Mouse (Mus musculus) E14TG2a.4 (cell line): Measurements from ENCODE around the gene Rem2.

Source experiments
- CTCF ChIP-seq: conservative IDR thresholded peaks from 2 replicates; pipeline ENCODE4 v1.5.1; 2014; ENCODE audit warnings: low read length
- POU5F1 ChIP-seq: IDR thresholded peaks from 2 replicates; pipeline ENCODE4 v1.6.1; 2014; ENCODE audit warnings: low read length, borderline replicate concordance

DNA sequence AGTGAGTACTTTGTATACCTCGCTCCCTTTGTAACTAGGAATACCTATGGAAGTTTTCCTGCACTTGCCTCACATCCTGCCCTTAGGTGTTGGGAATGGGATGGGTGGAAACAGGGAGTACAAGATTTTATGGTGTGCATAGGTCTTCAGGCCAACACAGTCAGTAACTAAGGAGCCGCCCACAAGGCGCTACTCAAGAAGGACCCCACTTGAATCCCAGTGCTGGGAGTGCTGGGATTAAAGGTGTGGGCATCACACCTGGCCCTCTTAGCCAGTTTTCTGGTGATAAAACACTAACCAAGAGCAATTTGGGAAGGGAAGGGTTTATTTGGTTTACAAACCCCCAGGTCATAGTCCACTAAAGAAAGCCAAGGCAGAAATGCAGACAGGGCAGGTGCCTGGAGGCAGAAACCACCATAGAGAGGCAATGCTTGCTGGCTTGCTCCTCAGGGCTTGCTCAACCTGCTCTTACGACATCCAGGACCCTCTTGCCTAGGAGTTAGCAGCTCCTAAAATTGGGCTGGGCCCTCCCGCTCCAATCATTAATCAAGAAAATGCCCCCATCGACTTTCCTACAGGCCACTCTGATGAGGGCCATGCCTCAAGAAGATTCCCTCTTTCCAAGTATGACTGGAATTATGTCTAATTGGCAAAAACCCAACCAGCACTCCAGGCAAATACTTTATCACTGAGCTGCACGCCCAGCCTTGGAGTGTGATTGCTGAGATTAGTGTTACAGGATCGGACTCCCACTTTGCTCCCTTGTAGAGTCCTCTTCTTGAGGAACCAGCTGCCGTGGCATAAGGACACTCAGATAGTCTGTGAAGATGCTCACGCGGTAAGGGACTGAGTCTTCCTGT, 21.0 kb upstream of the Rem2 start:
- TF ChIP-seq CTCF (no peak), POU5F1 (no peak)
